Mouse (Mus musculus) layer of hippocampus, postnatal 14 days (tissue): ENCODE measurements around the gene Lin7b. TPM values are rescaled to one million over a fixed set of nuclear protein-coding genes. Genes with fewer than 3 reads are reported as not detected.
"Not testable (repeated sequence)": the region's sequence is repeated elsewhere in the genome, so short reads cannot be mapped to it uniquely, and the experiment has no call there.

Experiments
- DNase-seq, 2 experiments: peaks; one replicate each; pipeline ENCODE4 v3.0.0; 2021 to 2022; ENCODE audit warnings: low spot score in 2 of 2, mixed read lengths in 1 of 2
- total RNA-seq, 2 experiments: library from RNA; stranded (reverse); gene quantifications; 2 replicates each; pipeline ENCODE4 v1.2.3; 2021

Lin7b gene
- total RNA-seq, 2 experiments from 2014 or later: 148 to 157 TPM

- DNase-seq: not testable (repeated sequence)
Measured at GRCm38 (mm10) chr7:45396337-45396775, 26.0 kb upstream of the Lin7b start.

GRCm38 (mm10) chr7:45395578-45396336 lies 25.4 kb upstream of the Lin7b start, which contains the start of gene Snrnp70:
Gene Snrnp70 (minus strand): TSS chr7:45395742.
- peak; percentile 100 for DNase-seq

- no peak for DNase-seq
Measured at GRCm38 (mm10) chr7:45395129-45395541, 24.8 kb upstream of the Lin7b start.

GRCm38 (mm10) chr7:45386077-45386476 lies 15.7 kb upstream of the Lin7b start:
- no peak for DNase-seq

GRCm38 (mm10) chr7:45376057-45376456 lies 5.7 kb upstream of the Lin7b start:
- peak in 1 of 2 experiments; percentile 45 for DNase-seq

GRCm38 (mm10) chr7:45374620-45375019 lies 4.2 kb upstream of the Lin7b start:
- DNase-seq: no peak

GRCm38 (mm10) chr7:45372371-45372770 lies 2.0 kb upstream of the Lin7b start:
- no peak for DNase-seq

- DNase-seq: no peak
Measured at GRCm38 (mm10) chr7:45369836-45370474, 428 bp downstream of the Lin7b start.

- peak in 1 of 2 experiments; percentile 4 for DNase-seq
Measured at GRCm38 (mm10) chr7:45369022-45369745, 1.2 kb downstream of the Lin7b start.

- DNase-seq: no peak
Measured at GRCm38 (mm10) chr7:45368178-45368577, 2.2 kb downstream of the Lin7b start.

- DNase-seq: peak; percentile 99
Measured at GRCm38 (mm10) chr7:45367020-45367880, 3.1 kb downstream of the Lin7b start.

GRCm38 (mm10) chr7:45366652-45367019 lies 3.7 kb downstream of the Lin7b start, which contains the start of gene Ppfia3:
Gene Ppfia3 (minus strand): TSS chr7:45367019.
- no peak for DNase-seq

GRCm38 (mm10) chr7:45365742-45366651 lies 4.4 kb downstream of the Lin7b start:
- peak in 1 of 2 experiments; percentile 46 for DNase-seq

- DNase-seq: no peak
Measured at GRCm38 (mm10) chr7:45363983-45364382, 6.4 kb downstream of the Lin7b start.

GRCm38 (mm10) chr7:45362801-45363200 lies 7.6 kb downstream of the Lin7b start:
- no peak for DNase-seq

- peak; percentile 81 to 86 for DNase-seq
Measured at GRCm38 (mm10) chr7:45361243-45361804, 9.1 kb downstream of the Lin7b start.

- DNase-seq: no peak
Measured at GRCm38 (mm10) chr7:45360404-45361125, 9.8 kb downstream of the Lin7b start.

GRCm38 (mm10) chr7:45359081-45359480 lies 11.3 kb downstream of the Lin7b start:
- DNase-seq: not testable (repeated sequence)

- DNase-seq: no peak
Measured at GRCm38 (mm10) chr7:45356087-45356486, 14.3 kb downstream of the Lin7b start.
